Mouse (Mus musculus): ENCODE measurements around the gene Wdr66.

DNA sequence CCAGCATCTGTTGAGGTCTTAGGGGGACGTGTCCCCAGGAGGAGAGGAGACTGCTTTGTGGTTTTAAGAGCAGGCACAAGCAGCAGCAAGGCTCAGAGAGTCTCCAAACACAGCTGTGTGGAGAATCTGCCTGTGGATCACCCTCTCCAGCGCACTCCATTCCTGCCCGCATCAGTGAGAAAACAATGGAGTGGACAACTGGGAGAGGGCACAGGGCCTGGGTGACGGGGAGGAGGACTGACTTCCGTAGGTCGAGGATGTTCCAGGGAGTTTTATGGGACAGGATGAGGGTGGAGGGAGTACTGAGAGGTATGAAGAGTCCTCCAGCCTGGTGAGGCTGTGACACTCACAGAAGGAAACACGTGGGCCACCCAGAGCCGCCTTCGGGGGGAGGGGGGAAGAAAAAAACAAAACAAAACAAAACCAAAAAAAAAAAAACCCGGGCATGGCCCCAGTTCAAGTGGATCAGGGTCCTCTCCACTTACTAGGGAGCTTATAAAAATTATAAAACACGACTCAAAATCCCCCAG lies 62.0 kb downstream of the Wdr66 start:
- no peak for TF ChIP-seq CTCF (IDR thresholded peaks at IDR 0.05)
- no peak for TF ChIP-seq EP300 (IDR thresholded peaks at IDR 0.05; ENCODE audit: insufficient read depth, low read depth, low read length)
- TF ChIP-seq POLR2A (IDR thresholded peaks at IDR 0.05; ENCODE audit: insufficient read depth, low read depth, low read length): no peak
